Mouse (Mus musculus): ENCODE measurements around the gene Etv3. TPM values are rescaled to one million over a fixed set of nuclear protein-coding genes. Genes with fewer than 3 reads are reported as not detected.

Etv3 gene
- total and polyA plus RNA-seq, 3 experiments: 12.6 to 24.1 (median 16.8) TPM

GRCm38 (mm10) chr3:87556668-87557278, 31.6 kb downstream of the Etv3 start:
- Histone ChIP-seq H3K79me2 (replicated peaks; ENCODE audit: control insufficient read depth, extremely low read depth, insufficient read depth, poor library complexity, severe bottlenecking) (no peaks in the 10 kb centered on the region), H3K4me3 (replicated peaks in 1 of 3; ENCODE audit: low read depth in 2 of 3, low read length in 2 of 3, poor library complexity in 1 of 3) (no peak overlapping the region), H3K4me2 (ENCODE audit: insufficient read depth, low read depth, poor library complexity, severe bottlenecking) (no peak overlapping the region), H3K4me1 (ENCODE audit: control insufficient read depth in 1 of 2, insufficient read depth in 2 of 2) (peaks cover 0 to 14% of the 10 kb centered on the region in 2 experiments; a peak in 2 of 4 replicates), H3K9ac (ENCODE audit: insufficient read depth, low read depth) (no peak overlapping the region), H3K36me3 (replicated peaks in 1 of 2; ENCODE audit: control insufficient read depth in 1 of 2, insufficient read depth in 1 of 2, low read length in 1 of 2) (no peaks in the 10 kb centered on the region), H3K27me3 (replicated peaks) (no peaks in the 10 kb centered on the region), H3K9me3 (replicated peaks; ENCODE audit: low read length) (peaks cover 6% of the 10 kb centered on the region), H3K27ac (ENCODE audit: insufficient read depth, low read depth) (no peak overlapping the region)
- dilution Hi-C loops (cut with MboI; ENCODE audit: extremely low pct_ligation_motif_present, extremely low pct_unique_long_range_greater_than_20kb, low sequenced_read_pairs) (no loop called here), in situ Hi-C loops (cut with MboI; ENCODE audit: low pct_ligation_motif_present, low pct_unique_long_range_greater_than_20kb, low sequenced_read_pairs) (loop anchor here (5.0 kb wide), 1 partner anchor 134 kb away; no protein-coding TSS in a partner anchor)
- no peak for DNase-seq (ENCODE audit: extremely low read depth)
- TF ChIP-seq RAD21 (IDR thresholded peaks at IDR 0.05; ENCODE audit: low read depth, low read length): peak; percentile 18
- peak in 1 of 2 experiments; percentile 27; a peak in 2 of 4 replicates for TF ChIP-seq CTCF (conservative IDR thresholded peaks at IDR 0.05 in 1 of 2, IDR thresholded peaks at IDR 0.05 in 1 of 2; ENCODE audit: low read depth in 2 of 2, low read length in 2 of 2)
- TF ChIP-seq MYC (IDR thresholded peaks at IDR 0.05; ENCODE audit: low read depth, low read length): no peak
- peak; percentile 22 for TF ChIP-seq SMC3 (IDR thresholded peaks at IDR 0.05; ENCODE audit: low read depth, low read length)

- in situ Hi-C loops (cut with MboI; ENCODE audit: low pct_ligation_motif_present, low pct_unique_long_range_greater_than_20kb, low sequenced_read_pairs) (loop anchor here (5.0 kb wide), 1 partner anchor 238 kb away; no protein-coding TSS in a partner anchor), dilution Hi-C loops (cut with MboI; ENCODE audit: extremely low pct_ligation_motif_present, extremely low pct_unique_long_range_greater_than_20kb, low sequenced_read_pairs) (no loop called here)
- no peaks in the 10 kb centered on the region for H3K79me2 ChIP-seq (replicated peaks; ENCODE audit: control insufficient read depth, extremely low read depth, insufficient read depth, poor library complexity, severe bottlenecking)
- no peak overlapping the region for H3K4me3 ChIP-seq (replicated peaks in 1 of 3; ENCODE audit: low read depth in 2 of 3, low read length in 2 of 3, poor library complexity in 1 of 3)
- H3K4me2 ChIP-seq (ENCODE audit: insufficient read depth, low read depth, poor library complexity, severe bottlenecking): no peak overlapping the region
- no peaks in the 10 kb centered on the region for H3K36me3 ChIP-seq (replicated peaks in 1 of 2; ENCODE audit: control insufficient read depth in 1 of 2, insufficient read depth in 1 of 2, low read length in 1 of 2)
- no peak for DNase-seq (ENCODE audit: extremely low read depth)
- H3K9me3 ChIP-seq (replicated peaks; ENCODE audit: low read length): peaks cover 6% of the 10 kb centered on the region
- no peak overlapping the region for H3K9ac ChIP-seq (ENCODE audit: insufficient read depth, low read depth)
- no peak overlapping the region for H3K27ac ChIP-seq (ENCODE audit: insufficient read depth, low read depth)
- H3K27me3 ChIP-seq (replicated peaks): no peaks in the 10 kb centered on the region
- TF ChIP-seq JUND (conservative IDR thresholded peaks at IDR 0.05; ENCODE audit: low read depth, low read length) (no peak), ETS1 (conservative IDR thresholded peaks at IDR 0.05; ENCODE audit: low read depth, low read length) (no peak), GABPA (IDR thresholded peaks at IDR 0.05; ENCODE audit: insufficient replicate concordance, low read depth, low read length) (no peak), SMC3 (IDR thresholded peaks at IDR 0.05; ENCODE audit: low read depth, low read length) (peak; percentile 70), MAZ (IDR thresholded peaks at IDR 0.05; ENCODE audit: low read depth, low read length) (no peak), CTCF (conservative IDR thresholded peaks at IDR 0.05 in 1 of 2, IDR thresholded peaks at IDR 0.05 in 1 of 2; ENCODE audit: low read depth in 2 of 2, low read length in 2 of 2) (peak in 1 of 2 experiments; percentile 62; a peak in 2 of 4 replicates), USF1 (IDR thresholded peaks at IDR 0.05; ENCODE audit: low read depth, low read length) (no peak), MXI1 (IDR thresholded peaks at IDR 0.05; ENCODE audit: low read depth, low read length) (no peak), BHLHE40 (IDR thresholded peaks at IDR 0.05; ENCODE audit: low read depth, low read length) (no peak), MYC (IDR thresholded peaks at IDR 0.05; ENCODE audit: low read depth, low read length) (no peak), POLR2AphosphoS2 (IDR thresholded peaks at IDR 0.05; ENCODE audit: low read depth, low read length) (no peak), RCOR1 (conservative IDR thresholded peaks at IDR 0.05; ENCODE audit: low read depth, low read length) (no peak), TCF12 (IDR thresholded peaks at IDR 0.05; ENCODE audit: low read depth, low read length) (no peak), RAD21 (IDR thresholded peaks at IDR 0.05; ENCODE audit: low read depth, low read length) (peak; percentile 32)
- H3K4me1 ChIP-seq (ENCODE audit: control insufficient read depth in 1 of 2, insufficient read depth in 2 of 2): peaks cover 0 to 24% of the 10 kb centered on the region in 2 experiments; a peak in 2 of 4 replicates
These were observed 34.9 kb downstream of the Etv3 start for GRCm38 (mm10) chr3:87560156-87560555.
